Mouse (Mus musculus): ENCODE results near the gene Doc2g. TPM values are rescaled to one million over a fixed set of nuclear protein-coding genes. Genes with fewer than 3 reads are reported as not detected.
"Not testable (repeated sequence)": the region's sequence is repeated elsewhere in the genome, so short reads cannot be mapped to it uniquely, and the experiment has no call there.

Gene Doc2g
- polyA plus RNA-seq, 1 experiment from 2014 or later, result 3.8 TPM

GRCm38 (mm10) chr19:4037154-4037787 is 34.2 kb downstream of the Doc2g start:
- H3K9me3 ChIP-seq (ENCODE audit: control insufficient read depth, low read length); H3K4me1 ChIP-seq (replicated peaks; ENCODE audit: control insufficient read depth, insufficient read depth, low read length); H3K36me3 ChIP-seq (ENCODE audit: control insufficient read depth, insufficient read depth, low read length); H3K27me3 ChIP-seq (ENCODE audit: control insufficient read depth, insufficient read depth, low read depth, low read length): not testable (repeated sequence)
- Histone ChIP-seq H3K4me3 (ENCODE audit: low read length) (peak overlapping the region; percentile 86), H3K9ac (ENCODE audit: low read length) (peak overlapping the region; percentile 92), H3K4me2 (ENCODE audit: low read depth, low read length) (peak overlapping the region; percentile 81), H3K27ac (ENCODE audit: low read length) (peak overlapping the region; percentile 82)
- 22% methylated on average over 7 of the region's 8 CpGs for WGBS
- ATAC-seq (ENCODE audit: low read depth), result peak; percentile 40

GRCm38 (mm10) chr19:4037788-4038232 is 34.7 kb downstream of the Doc2g start, which contains the start of gene Gstp1:
Gene Gstp1, minus strand, starts transcription at chr19:4037985.
- Histone ChIP-seq H3K4me2 (ENCODE audit: low read depth, low read length) (peak within 1 kb of the TSS; percentile 81), H3K9me3 (ENCODE audit: control insufficient read depth, low read length) (no peaks in the 10 kb centered on the region), H3K36me3 (ENCODE audit: control insufficient read depth, insufficient read depth, low read length) (peaks cover 3% of the 10 kb centered on the region; the same call in 1 of the 2 replicates), H3K27ac (ENCODE audit: low read length) (peak within 1 kb of the TSS; percentile 82), H3K27me3 (ENCODE audit: control insufficient read depth, insufficient read depth, low read depth, low read length) (no peaks in the 10 kb centered on the region), H3K4me3 (ENCODE audit: low read length) (peak within 1 kb of the TSS; percentile 86), H3K9ac (ENCODE audit: low read length) (peak within 1 kb of the TSS; percentile 92), H3K4me1 (replicated peaks; ENCODE audit: control insufficient read depth, insufficient read depth, low read length) (peaks cover 10% of the 10 kb centered on the region)
- ATAC-seq (ENCODE audit: low read depth), result peak; percentile 93
- WGBS, result 0% methylated on average over 26 of the region's 26 CpGs

DNA sequence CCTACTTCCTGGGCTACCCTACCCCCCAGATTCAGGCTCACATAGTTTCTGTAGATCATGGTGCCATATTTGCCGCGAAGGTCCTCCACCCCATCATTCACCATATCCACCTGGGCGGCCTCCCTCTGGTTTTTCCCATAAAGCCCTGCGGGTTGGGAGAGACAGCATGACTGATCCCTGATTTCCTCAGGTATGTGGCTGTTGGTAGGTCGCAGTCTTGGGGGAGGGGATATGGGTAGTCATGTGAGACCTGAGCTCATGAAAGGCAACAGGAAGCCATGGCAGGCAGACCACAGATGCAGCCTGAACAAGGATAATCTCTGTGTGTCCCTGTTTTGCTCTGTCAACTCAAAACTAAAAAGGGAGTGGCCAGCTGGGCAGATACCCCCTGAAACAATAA is 37.8 kb downstream of the Doc2g start:
- H3K36me3 ChIP-seq (ENCODE audit: control insufficient read depth, insufficient read depth, low read length); H3K4me2 ChIP-seq (ENCODE audit: low read depth, low read length); H3K9me3 ChIP-seq (ENCODE audit: control insufficient read depth, low read length); H3K4me3 ChIP-seq (ENCODE audit: low read length); H3K27me3 ChIP-seq (ENCODE audit: control insufficient read depth, insufficient read depth, low read depth, low read length); H3K27ac ChIP-seq (ENCODE audit: low read length); H3K9ac ChIP-seq (ENCODE audit: low read length); ATAC-seq (ENCODE audit: low read depth): not testable (repeated sequence)
- WGBS, result 83% methylated on average over 5 of the region's 5 CpGs
- H3K4me1 ChIP-seq (replicated peaks; ENCODE audit: control insufficient read depth, insufficient read depth, low read length), result peaks cover 14% of the 10 kb centered on the region

DNA sequence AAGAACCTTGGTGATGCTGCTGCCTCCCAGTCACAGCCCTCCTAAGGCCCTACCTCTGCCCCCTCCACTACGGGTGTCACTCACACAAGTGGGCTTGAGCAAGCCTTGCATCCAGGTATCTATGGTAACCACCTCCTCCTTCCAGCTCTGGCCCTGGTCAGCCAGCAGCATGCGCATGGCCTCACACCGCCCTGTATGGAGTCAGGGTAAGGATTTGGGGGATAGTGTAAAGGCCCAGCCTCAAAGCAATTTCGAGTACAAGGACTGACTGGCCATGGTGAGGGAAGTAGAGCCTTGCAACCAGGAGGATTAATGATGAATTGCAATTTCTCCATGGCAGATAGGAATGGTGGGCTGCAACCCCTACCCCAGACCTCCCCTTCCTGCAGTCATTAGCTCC is 38.4 kb downstream of the Doc2g start:
- H3K9ac ChIP-seq (ENCODE audit: low read length); H3K27me3 ChIP-seq (ENCODE audit: control insufficient read depth, insufficient read depth, low read depth, low read length); H3K27ac ChIP-seq (ENCODE audit: low read length); H3K4me2 ChIP-seq (ENCODE audit: low read depth, low read length); H3K4me3 ChIP-seq (ENCODE audit: low read length); H3K36me3 ChIP-seq (ENCODE audit: control insufficient read depth, insufficient read depth, low read length); H3K9me3 ChIP-seq (ENCODE audit: control insufficient read depth, low read length); ATAC-seq (ENCODE audit: low read depth): not testable (repeated sequence)
- WGBS, result 80% methylated on average over 3 of the region's 4 CpGs
- H3K4me1 ChIP-seq (replicated peaks; ENCODE audit: control insufficient read depth, insufficient read depth, low read length), result peaks cover 14% of the 10 kb centered on the region

GRCm38 (mm10) chr19:4042124-4042523 is 39.0 kb downstream of the Doc2g start:
- WGBS, result 61% methylated on average over 14 of the region's 14 CpGs
- Histone ChIP-seq H3K4me1 (replicated peaks; ENCODE audit: control insufficient read depth, insufficient read depth, low read length) (peaks cover 11% of the 10 kb centered on the region), H3K36me3 (ENCODE audit: control insufficient read depth, insufficient read depth, low read length) (no peaks in the 10 kb centered on the region), H3K9me3 (ENCODE audit: control insufficient read depth, low read length) (no peaks in the 10 kb centered on the region), H3K27me3 (ENCODE audit: control insufficient read depth, insufficient read depth, low read depth, low read length) (no peaks in the 10 kb centered on the region), H3K4me2 (ENCODE audit: low read depth, low read length) (no peak overlapping the region), H3K4me3 (ENCODE audit: low read length) (no peak overlapping the region), H3K27ac (ENCODE audit: low read length) (no peak overlapping the region), H3K9ac (ENCODE audit: low read length) (no peak overlapping the region)
- ATAC-seq (ENCODE audit: low read depth), result no peak

DNA sequence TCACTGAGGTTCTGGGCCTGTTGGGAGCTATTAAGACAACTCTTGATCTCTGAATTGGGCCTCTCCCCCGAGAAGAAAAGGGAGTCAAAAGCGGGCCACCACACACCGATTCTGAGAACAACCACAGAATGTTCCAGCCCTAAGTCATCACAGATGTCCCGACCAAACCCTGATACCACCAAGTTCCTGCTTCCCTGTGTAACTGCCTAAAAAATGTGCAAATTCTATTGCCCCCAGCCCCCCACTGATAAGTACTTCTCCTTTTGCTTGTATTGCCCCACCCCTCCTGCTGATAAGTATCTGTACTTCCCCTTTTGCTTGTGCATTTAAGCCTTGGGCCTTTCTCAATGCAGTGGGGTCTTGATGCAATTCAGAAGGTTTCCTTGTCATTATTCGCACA is 41.0 kb downstream of the Doc2g start:
- H3K27me3 ChIP-seq (ENCODE audit: control insufficient read depth, insufficient read depth, low read depth, low read length); H3K4me1 ChIP-seq (replicated peaks; ENCODE audit: control insufficient read depth, insufficient read depth, low read length); ATAC-seq (ENCODE audit: low read depth); H3K4me3 ChIP-seq (ENCODE audit: low read length); H3K4me2 ChIP-seq (ENCODE audit: low read depth, low read length); H3K9me3 ChIP-seq (ENCODE audit: control insufficient read depth, low read length); H3K9ac ChIP-seq (ENCODE audit: low read length); H3K27ac ChIP-seq (ENCODE audit: low read length); H3K36me3 ChIP-seq (ENCODE audit: control insufficient read depth, insufficient read depth, low read length): not testable (repeated sequence)
- WGBS, result 68% methylated on average over 5 of the region's 5 CpGs

GRCm38 (mm10) chr19:4045966-4046865 is 43.1 kb downstream of the Doc2g start, which contains the start of gene Gstp2:
Gene Gstp2, minus strand, starts transcription at chr19:4046023.
- Histone ChIP-seq H3K4me2 (ENCODE audit: low read depth, low read length) (peak within 1 kb of the TSS; percentile 47), H3K4me1 (replicated peaks; ENCODE audit: control insufficient read depth, insufficient read depth, low read length) (peaks cover 4% of the 10 kb centered on the region), H3K9ac (ENCODE audit: low read length) (no peak within 1 kb of the TSS), H3K4me3 (ENCODE audit: low read length) (0 out of 2 replicates have a peak within 1 kb of the TSS, but pooled peaks have one; percentile 8), H3K9me3 (ENCODE audit: control insufficient read depth, low read length) (no peaks in the 10 kb centered on the region), H3K27me3 (ENCODE audit: control insufficient read depth, insufficient read depth, low read depth, low read length) (no peaks in the 10 kb centered on the region), H3K36me3 (ENCODE audit: control insufficient read depth, insufficient read depth, low read length) (no peaks in the 10 kb centered on the region), H3K27ac (ENCODE audit: low read length) (no peak within 1 kb of the TSS)
- WGBS, result 22% methylated on average over 16 of the region's 16 CpGs
- ATAC-seq (ENCODE audit: low read depth), result peak; percentile 90

GRCm38 (mm10) chr19:4046866-4047254 is 43.7 kb downstream of the Doc2g start:
- no peak overlapping the region for H3K4me3 ChIP-seq (ENCODE audit: low read length)
- no peak overlapping the region for H3K9ac ChIP-seq (ENCODE audit: low read length)
- H3K4me1 ChIP-seq (replicated peaks; ENCODE audit: control insufficient read depth, insufficient read depth, low read length), result peaks cover 4% of the 10 kb centered on the region
- 65% methylated on average over 8 of the region's 8 CpGs for WGBS
- H3K4me2 ChIP-seq (ENCODE audit: low read depth, low read length), result no peak overlapping the region
- H3K27ac ChIP-seq (ENCODE audit: low read length), result no peak overlapping the region
- H3K9me3 ChIP-seq (ENCODE audit: control insufficient read depth, low read length), result no peaks in the 10 kb centered on the region
- no peaks in the 10 kb centered on the region for H3K36me3 ChIP-seq (ENCODE audit: control insufficient read depth, insufficient read depth, low read length)
- ATAC-seq (ENCODE audit: low read depth), result no peak
- H3K27me3 ChIP-seq (ENCODE audit: control insufficient read depth, insufficient read depth, low read depth, low read length), result no peaks in the 10 kb centered on the region

- Histone ChIP-seq H3K27ac (ENCODE audit: low read length) (no peak overlapping the region), H3K9ac (ENCODE audit: low read length) (no peak overlapping the region), H3K9me3 (ENCODE audit: control insufficient read depth, low read length) (no peaks in the 10 kb centered on the region), H3K36me3 (ENCODE audit: control insufficient read depth, insufficient read depth, low read length) (no peaks in the 10 kb centered on the region), H3K4me3 (ENCODE audit: low read length) (no peak overlapping the region), H3K4me1 (replicated peaks; ENCODE audit: control insufficient read depth, insufficient read depth, low read length) (peaks cover 4% of the 10 kb centered on the region), H3K4me2 (ENCODE audit: low read depth, low read length) (no peak overlapping the region), H3K27me3 (ENCODE audit: control insufficient read depth, insufficient read depth, low read depth, low read length) (no peaks in the 10 kb centered on the region)
- ATAC-seq (ENCODE audit: low read depth), result no peak
- 12% methylated on average over 4 of the region's 4 CpGs for WGBS
Measured at GRCm38 (mm10) chr19:4047859-4048258, 44.7 kb downstream of the Doc2g start.

Data from lung, embryonic 16.5 days (tissue).